Mouse (Mus musculus) forebrain, embryonic 12.5 days (tissue): ENCODE measurements around the gene Gm28036. TPM values are rescaled to one million over a fixed set of nuclear protein-coding genes. Genes with fewer than 3 reads are reported as not detected.
"Not testable (repeated sequence)": the region's sequence is repeated elsewhere in the genome, so short reads cannot be mapped to it uniquely, and the experiment has no call there.

ENCODE experiments used
- ATAC-seq: fragments of 200-750 bp; cut with Nextera tagmentation; 2 replicates; pipeline ENCODE4 v1.8.0; 2017; ENCODE audit warnings: moderate TSS enrichment; ENCODE audit not compliant: low FRiP score
- H3K27ac ChIP-seq: fragments of 300-500 bp; sonication (generic); 2 replicates; pipeline ENCODE4 v1.5.1; 2016; ENCODE audit warnings: mild to moderate bottlenecking
- H3K27me3 ChIP-seq: fragments of 300-500 bp; sonication (generic); 2 replicates; pipeline ENCODE4 v1.6.1; 2016; ENCODE audit warnings: mild to moderate bottlenecking
- H3K36me3 ChIP-seq: fragments of 300-500 bp; sonication (generic); replicated peaks from 2 replicates; pipeline ENCODE4 v1.6.1; 2016; ENCODE audit warnings: mild to moderate bottlenecking
- H3K4me1 ChIP-seq: fragments of 300-500 bp; sonication (generic); 2 replicates; pipeline ENCODE4 v1.6.1; 2016
- H3K4me2 ChIP-seq: fragments of 300-500 bp; sonication (generic); 2 replicates; pipeline ENCODE4 v1.6.1; 2016; ENCODE audit warnings: mild to moderate bottlenecking, moderate library complexity
- H3K4me3 ChIP-seq: fragments of 300-500 bp; sonication (generic); replicated peaks from 2 replicates; pipeline ENCODE4 v1.5.1; 2016; ENCODE audit warnings: mild to moderate bottlenecking
- H3K9ac ChIP-seq: fragments of 300-500 bp; sonication (generic); 2 replicates; pipeline ENCODE4 v1.6.1; 2016; ENCODE audit warnings: mild to moderate bottlenecking
- H3K9me3 ChIP-seq: fragments of 300-500 bp; sonication (generic); 2 replicates; pipeline ENCODE4 v1.6.1; 2016
- WGBS: fragments of 180-500 bp; shearing (Covaris S2); methylation state at CpG from one replicate; pipeline ENCODE4 v1.1.7; 2016; 5-methylcytosine and 5-hydroxymethylcytosine counted together
- polyA plus RNA-seq: library from polyadenylated mRNA; unstranded; fragments of >200 nt; fragmentation: Nextera tagmentation; extraction: Ambion mirVana; gene quantifications from 2 replicates; pipeline ENCODE4 v1.2.1, GENCODE M21; 2016

Gm28036 gene
- polyA plus RNA-seq, 1 experiment from 2014 or later, result 20.4 TPM

- Histone ChIP-seq H3K9ac (no peak overlapping the region), H3K27me3 (no peaks in the 10 kb centered on the region), H3K4me1 (no peaks in the 10 kb centered on the region), H3K4me3 (no peak overlapping the region), H3K36me3 (peaks cover 30% of the 10 kb centered on the region), H3K27ac (no peak overlapping the region), H3K4me2 (no peak overlapping the region), H3K9me3 (no peaks in the 10 kb centered on the region)
- WGBS, result 94% methylated on average over 5 of the region's 5 CpGs
- ATAC-seq, result no peak
Measured at GRCm38 (mm10) chr2:156123731-156124130, 3.2 kb downstream of the Gm28036 start.

- H3K27ac ChIP-seq, result no peak overlapping the region
- ATAC-seq, result no peak
Measured at GRCm38 (mm10) chr2:156119566-156119965, 7.3 kb downstream of the Gm28036 start.

GRCm38 (mm10) chr2:156112080-156112423, 14.8 kb downstream of the Gm28036 start:
- 0 out of 2 replicates have a peak overlapping the region, but pooled peaks have one; percentile 97 for H3K9ac ChIP-seq
- H3K4me3 ChIP-seq, result peak overlapping the region; percentile 95
- not testable (repeated sequence) for H3K36me3 ChIP-seq, H3K9me3 ChIP-seq, H3K27me3 ChIP-seq, ATAC-seq
- 25% methylated on average over 5 of the region's 5 CpGs for WGBS
- H3K4me1 ChIP-seq, result peaks cover 16% of the 10 kb centered on the region
- H3K27ac ChIP-seq, result peak overlapping the region; percentile 93
- peak overlapping the region; percentile 50 for H3K4me2 ChIP-seq

More at GRCm38 (mm10) chr2:156119566-156119965, 7.3 kb downstream of the Gm28036 start:
- H3K9me3 ChIP-seq, result no peaks in the 10 kb centered on the region
- no peak overlapping the region for H3K9ac ChIP-seq
- no peak overlapping the region for H3K4me3 ChIP-seq
- no peak overlapping the region for H3K4me2 ChIP-seq
- H3K36me3 ChIP-seq, result peaks cover 9% of the 10 kb centered on the region; the same call in 1 of the 2 replicates
- no peaks in the 10 kb centered on the region for H3K4me1 ChIP-seq
- H3K27me3 ChIP-seq, result no peaks in the 10 kb centered on the region

- WGBS, result 1% methylated on average over 72 of the region's 74 CpGs
- H3K9ac ChIP-seq, result peak within 1 kb of the TSS; percentile 97
- peaks cover 16% of the 10 kb centered on the region for H3K4me1 ChIP-seq
- no peaks in the 10 kb centered on the region for H3K9me3 ChIP-seq
- peak within 1 kb of the TSS; percentile 95 for H3K4me3 ChIP-seq
- H3K4me2 ChIP-seq, result peak within 1 kb of the TSS; percentile 63
- H3K36me3 ChIP-seq, result no peaks in the 10 kb centered on the region
- H3K27ac ChIP-seq, result peak within 1 kb of the TSS; percentile 93
- peak; percentile 97 for ATAC-seq
- no peaks in the 10 kb centered on the region for H3K27me3 ChIP-seq
Measured at GRCm38 (mm10) chr2:156111358-156112079, 15.4 kb downstream of the Gm28036 start, which contains the start of the genes Cpne1 and Rbm12. Cpne1 (minus strand) TSS chr2:156111965. Rbm12 (minus strand) TSS chr2:156111978.

- H3K4me3 ChIP-seq, result peak overlapping the region; percentile 95
- peak overlapping the region; percentile 93 for H3K27ac ChIP-seq
- peaks cover 16% of the 10 kb centered on the region for H3K4me1 ChIP-seq
- peak overlapping the region; percentile 63 for H3K4me2 ChIP-seq
- H3K9ac ChIP-seq, result peak overlapping the region; percentile 97
- no peaks in the 10 kb centered on the region for H3K9me3 ChIP-seq
- ATAC-seq, result peak; percentile 75
- 1% methylated on average over 16 of the region's 16 CpGs for WGBS
- no peaks in the 10 kb centered on the region for H3K27me3 ChIP-seq
- peaks cover 4% of the 10 kb centered on the region for H3K36me3 ChIP-seq
Measured at GRCm38 (mm10) chr2:156110627-156111357, 16.1 kb downstream of the Gm28036 start.

GRCm38 (mm10) chr2:156091926-156092325, 35.0 kb downstream of the Gm28036 start:
- no peaks in the 10 kb centered on the region for H3K9me3 ChIP-seq
- ATAC-seq, result no peak
- no peak overlapping the region for H3K4me3 ChIP-seq
- H3K27me3 ChIP-seq, result no peaks in the 10 kb centered on the region
- H3K4me1 ChIP-seq, result peaks cover 32% of the 10 kb centered on the region
- no peak overlapping the region for H3K4me2 ChIP-seq
- H3K36me3 ChIP-seq, result peaks cover 31% of the 10 kb centered on the region
- 89% methylated on average over 5 of the region's 5 CpGs for WGBS
- H3K9ac ChIP-seq, result no peak overlapping the region
- H3K27ac ChIP-seq, result no peak overlapping the region

DNA sequence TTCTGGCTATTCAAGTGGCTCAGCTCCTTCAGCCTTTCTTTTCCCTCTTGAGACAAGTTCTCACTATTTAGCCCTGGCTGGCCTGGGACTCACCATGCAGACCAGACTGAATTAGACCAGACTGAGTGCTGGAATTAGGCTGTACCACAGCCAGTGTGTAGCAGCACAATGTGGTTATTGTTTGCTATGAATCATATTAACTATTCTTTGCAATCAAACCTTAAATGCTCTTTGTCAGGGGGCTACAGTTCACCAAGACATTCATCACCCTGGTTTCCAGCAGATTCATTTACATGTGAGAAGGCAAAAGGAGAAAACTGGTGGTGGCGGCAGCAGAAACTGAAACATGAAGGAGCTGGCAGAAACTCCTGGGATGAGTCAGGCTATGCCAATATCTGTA, 37.1 kb downstream of the Gm28036 start:
- 32% methylated on average over 1 of the region's 1 CpGs for WGBS
- peak; percentile 44 for ATAC-seq
- Histone ChIP-seq H3K27me3 (no peaks in the 10 kb centered on the region), H3K4me1 (peaks cover 32% of the 10 kb centered on the region), H3K27ac (peak overlapping the region; percentile 36), H3K36me3 (peaks cover 11% of the 10 kb centered on the region; the same call in 1 of the 2 replicates), H3K9ac (no peak overlapping the region), H3K4me3 (no peak overlapping the region), H3K4me2 (no peak overlapping the region), H3K9me3 (no peaks in the 10 kb centered on the region)

- Histone ChIP-seq H3K27ac (no peak overlapping the region), H3K27me3 (no peaks in the 10 kb centered on the region), H3K9ac (no peak overlapping the region), H3K4me2 (no peak overlapping the region), H3K4me1 (peaks cover 32% of the 10 kb centered on the region), H3K9me3 (no peaks in the 10 kb centered on the region), H3K4me3 (no peak overlapping the region), H3K36me3 (peaks cover 11% of the 10 kb centered on the region; the same call in 1 of the 2 replicates)
- no peak for ATAC-seq
- WGBS, result 89% methylated on average over 7 of the region's 7 CpGs
Measured at GRCm38 (mm10) chr2:156087391-156088110, 39.3 kb downstream of the Gm28036 start.

DNA sequence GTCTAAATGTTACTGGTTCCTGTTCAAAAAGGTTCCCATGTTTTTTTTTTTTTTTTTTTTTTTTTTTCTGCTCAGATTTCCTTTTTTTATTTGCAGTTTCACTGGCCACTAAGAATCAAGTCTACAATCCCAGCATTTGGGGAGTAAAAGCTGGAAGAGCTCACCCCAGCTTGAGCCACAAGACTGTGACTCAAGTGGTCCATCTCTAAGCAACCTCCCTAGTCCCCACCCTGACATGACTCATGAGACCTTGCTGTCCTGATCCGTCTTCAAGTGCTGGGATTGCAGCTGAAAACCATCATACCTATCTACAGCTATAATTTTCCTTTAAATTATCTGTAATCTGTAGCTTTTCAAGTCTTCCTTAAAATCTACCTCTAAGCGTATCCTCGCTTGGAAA, 42.4 kb downstream of the Gm28036 start:
- Histone ChIP-seq H3K9ac (no peak overlapping the region), H3K4me1 (peaks cover 13% of the 10 kb centered on the region), H3K4me2 (no peak overlapping the region), H3K4me3 (no peak overlapping the region), H3K36me3 (peaks cover 6% of the 10 kb centered on the region; the same call in 1 of the 2 replicates), H3K9me3 (no peaks in the 10 kb centered on the region), H3K27me3 (no peaks in the 10 kb centered on the region), H3K27ac (no peak overlapping the region)
- WGBS, result 88% methylated on average over 3 of the region's 3 CpGs
- no peak for ATAC-seq

DNA sequence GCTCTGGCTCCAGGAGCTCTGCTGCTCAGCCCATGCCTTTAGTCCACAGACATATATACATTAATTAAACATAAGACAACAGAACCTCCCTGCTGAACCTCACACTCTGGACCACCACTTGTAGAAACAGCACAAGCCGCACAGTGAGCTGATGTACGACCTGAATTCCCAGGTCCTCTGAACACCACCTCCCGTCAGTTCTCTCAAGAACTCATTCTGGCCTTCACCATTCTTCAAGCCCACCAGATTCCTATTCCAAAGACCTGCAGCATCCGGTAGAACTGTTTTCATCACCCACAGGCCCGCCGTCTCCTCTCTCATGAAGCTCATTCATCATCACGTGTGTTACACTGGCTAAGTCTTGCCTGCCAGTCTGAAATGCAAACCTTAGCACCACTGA, 46.5 kb downstream of the Gm28036 start:
- Histone ChIP-seq H3K27me3 (no peaks in the 10 kb centered on the region), H3K36me3 (peaks cover 40% of the 10 kb centered on the region), H3K4me1 (peaks cover 11% of the 10 kb centered on the region; the same call in 1 of the 2 replicates), H3K9me3 (no peaks in the 10 kb centered on the region), H3K9ac (no peak overlapping the region), H3K4me3 (no peak overlapping the region), H3K4me2 (no peak overlapping the region), H3K27ac (no peak overlapping the region)
- WGBS, result 89% methylated on average over 7 of the region's 7 CpGs
- no peak for ATAC-seq

DNA sequence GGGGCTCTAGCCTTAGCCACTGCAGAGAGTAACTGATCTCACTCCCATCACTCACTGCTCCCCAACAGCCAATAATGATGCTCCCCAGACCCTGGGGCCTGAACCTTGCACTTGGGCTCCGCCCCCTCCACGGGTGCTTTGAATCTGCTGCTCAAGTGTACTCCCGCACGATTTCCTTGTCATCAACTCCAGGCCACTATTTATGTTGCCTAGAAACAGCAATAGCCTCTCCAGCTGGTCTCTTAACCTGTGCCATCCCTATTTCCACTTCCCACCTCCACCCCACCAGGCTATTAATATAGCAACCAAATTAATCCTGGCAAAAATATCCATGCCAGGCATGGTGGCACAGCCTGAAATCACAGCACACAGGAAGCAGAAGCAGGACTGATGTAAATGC, 47.2 kb downstream of the Gm28036 start:
- Histone ChIP-seq H3K4me1 (peaks cover 11% of the 10 kb centered on the region; the same call in 1 of the 2 replicates), H3K36me3 (peaks cover 47% of the 10 kb centered on the region), H3K4me3 (no peak overlapping the region), H3K27ac (peak overlapping the region; percentile 36; the same call in 1 of the 2 replicates), H3K9ac (no peak overlapping the region), H3K27me3 (no peaks in the 10 kb centered on the region), H3K9me3 (no peaks in the 10 kb centered on the region), H3K4me2 (no peak overlapping the region)
- ATAC-seq, result no peak
- 59% methylated on average over 4 of the region's 4 CpGs for WGBS

DNA sequence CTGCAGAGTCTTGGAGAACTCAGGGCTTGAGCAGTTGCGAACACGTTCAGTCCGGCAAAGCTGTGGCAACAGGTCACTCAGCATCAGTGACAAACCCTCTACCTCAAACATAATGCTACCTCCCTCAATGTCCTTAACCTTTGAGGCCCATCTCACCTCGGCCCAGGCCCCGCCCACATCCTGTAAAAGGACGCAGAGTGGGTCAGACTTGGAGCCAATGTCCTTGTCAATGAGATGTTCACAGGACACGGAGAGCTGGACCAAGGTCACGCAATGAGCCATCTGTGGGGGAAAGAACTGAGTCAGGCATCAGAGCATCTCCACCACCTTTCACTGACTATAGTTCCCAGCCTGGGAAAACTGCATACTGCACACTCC, 47.7 kb downstream of the Gm28036 start:
- peaks cover 52% of the 10 kb centered on the region for H3K36me3 ChIP-seq
- no peak for ATAC-seq
- no peaks in the 10 kb centered on the region for H3K27me3 ChIP-seq
- no peaks in the 10 kb centered on the region for H3K9me3 ChIP-seq
- no peak overlapping the region for H3K4me2 ChIP-seq
- 94% methylated on average over 8 of the region's 8 CpGs for WGBS
- H3K4me3 ChIP-seq, result no peak overlapping the region
- H3K4me1 ChIP-seq, result peaks cover 11% of the 10 kb centered on the region; the same call in 1 of the 2 replicates
- H3K9ac ChIP-seq, result no peak overlapping the region
- no peak overlapping the region for H3K27ac ChIP-seq
